Mouse (Mus musculus): ENCODE data around the gene Kcnj15. TPM values are rescaled to one million over a fixed set of nuclear protein-coding genes. Genes with fewer than 3 reads are reported as not detected.

The Kcnj15 gene
- 4.6 and 5.4 TPM in 2 replicates for polyA plus RNA-seq (2015; fragmentation: Nextera tagmentation; extraction: Ambion mirVana)

DNA sequence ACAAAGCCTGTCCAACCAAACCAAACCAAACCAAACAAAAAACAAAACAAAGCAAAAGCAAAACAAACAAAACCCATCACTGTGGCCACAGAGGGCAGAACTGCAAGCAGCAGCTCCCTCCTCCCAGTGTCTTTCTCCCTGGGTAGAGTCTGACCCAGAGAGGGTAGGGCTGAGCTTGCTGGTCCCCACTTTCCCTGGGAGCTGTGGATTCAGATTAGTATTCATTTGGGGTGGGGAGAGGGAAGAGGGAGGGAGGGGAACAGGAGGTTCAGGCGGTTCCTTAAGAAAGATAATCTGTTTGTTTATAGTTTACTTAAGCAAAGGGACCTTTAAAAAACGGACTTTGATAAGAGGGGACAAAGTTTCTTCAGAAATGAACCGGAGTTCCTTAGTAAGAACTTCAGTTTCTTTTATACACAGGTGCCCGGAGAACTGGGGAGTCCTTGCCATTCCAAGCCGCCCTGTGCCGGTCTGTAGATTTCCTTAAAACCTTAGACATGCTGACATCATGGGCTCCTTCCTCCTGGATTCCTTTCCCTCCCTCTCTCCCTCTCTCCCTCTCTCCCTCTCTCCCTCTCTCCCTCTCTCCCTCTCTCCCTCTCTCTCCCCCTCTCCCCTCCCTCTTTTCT lies at the start of gene Kcnj15:
Gene Kcnj15 (plus strand): TSS at position 293 of the 629 bp plus-strand sequence.
- Histone ChIP-seq H3K27ac (ENCODE audit: low read length) (no peak within 1 kb of the TSS), H3K9me3 (ENCODE audit: low read length) (no peaks in the 10 kb centered on the region), H3K4me2 (replicated peaks; ENCODE audit: low read depth, low read length) (no peak within 1 kb of the TSS), H3K27me3 (ENCODE audit: insufficient read depth, low read length) (no peaks in the 10 kb centered on the region), H3K36me3 (ENCODE audit: insufficient read depth, low read length) (no peaks in the 10 kb centered on the region), H3K4me3 (ENCODE audit: low read length) (no peak within 1 kb of the TSS), H3K4me1 (ENCODE audit: insufficient read depth, low read length) (peaks cover 12% of the 10 kb centered on the region), H3K9ac (replicated peaks; ENCODE audit: low read length) (no peak within 1 kb of the TSS)
- no peak for ATAC-seq (ENCODE audit: low FRiP score, low TSS enrichment)
- 40% methylated on average over 6 of the region's 6 CpGs for WGBS

DNA sequence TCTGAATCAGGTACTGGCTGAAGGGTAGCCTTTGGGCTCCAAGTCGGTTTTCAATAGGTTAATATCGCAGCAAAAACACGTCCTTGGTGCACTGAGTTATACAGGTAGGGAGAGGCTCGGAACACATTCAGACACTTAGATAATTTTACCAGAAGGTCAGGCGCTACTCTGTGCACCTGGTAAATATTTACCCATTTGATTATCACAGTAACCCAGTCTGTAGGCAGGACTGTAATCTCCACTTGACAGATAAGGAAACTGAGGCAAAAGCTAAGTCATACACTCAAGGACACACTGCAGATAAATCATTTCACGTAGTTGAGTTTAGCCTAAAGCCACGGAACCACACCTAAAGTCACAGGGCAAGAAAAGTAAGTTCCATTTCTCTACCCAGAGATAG lies 49.1 kb upstream of the Kcnj15 start:
- Histone ChIP-seq H3K4me2 (replicated peaks; ENCODE audit: low read depth, low read length) (no peak overlapping the region), H3K27ac (ENCODE audit: low read length) (no peak overlapping the region), H3K36me3 (ENCODE audit: insufficient read depth, low read length) (no peaks in the 10 kb centered on the region), H3K9me3 (ENCODE audit: low read length) (no peaks in the 10 kb centered on the region), H3K4me3 (ENCODE audit: low read length) (no peak overlapping the region), H3K4me1 (ENCODE audit: insufficient read depth, low read length) (no peaks in the 10 kb centered on the region), H3K9ac (replicated peaks; ENCODE audit: low read length) (no peak overlapping the region), H3K27me3 (ENCODE audit: insufficient read depth, low read length) (no peaks in the 10 kb centered on the region)
- 84% methylated on average over 7 of the region's 7 CpGs for WGBS
- no peak for ATAC-seq (ENCODE audit: low FRiP score, low TSS enrichment)

DNA sequence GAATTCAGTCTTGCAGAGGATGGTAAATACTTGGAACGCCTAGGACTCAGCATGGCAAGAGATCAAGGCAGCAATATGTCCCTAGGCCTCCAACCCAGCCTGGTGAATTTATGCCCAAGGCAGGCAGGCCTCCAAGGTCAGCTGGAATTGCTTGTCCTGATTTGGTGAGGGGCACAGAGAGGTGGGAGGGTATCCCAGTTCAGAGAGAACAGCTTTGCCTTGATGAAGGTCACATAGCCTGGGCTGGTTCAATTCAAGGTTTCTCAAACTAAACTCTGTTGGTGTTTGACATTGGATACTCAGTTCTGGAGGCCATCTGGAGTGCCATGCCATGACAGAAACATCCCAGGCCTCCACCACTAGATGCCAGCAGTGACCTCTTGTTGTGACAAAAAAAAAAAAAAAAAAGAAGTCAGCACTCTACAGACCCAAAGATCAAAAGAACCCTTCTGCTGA lies 48.3 kb upstream of the Kcnj15 start:
- H3K4me3 ChIP-seq (ENCODE audit: low read length) = no peak overlapping the region
- no peak overlapping the region for H3K27ac ChIP-seq (ENCODE audit: low read length)

DNA sequence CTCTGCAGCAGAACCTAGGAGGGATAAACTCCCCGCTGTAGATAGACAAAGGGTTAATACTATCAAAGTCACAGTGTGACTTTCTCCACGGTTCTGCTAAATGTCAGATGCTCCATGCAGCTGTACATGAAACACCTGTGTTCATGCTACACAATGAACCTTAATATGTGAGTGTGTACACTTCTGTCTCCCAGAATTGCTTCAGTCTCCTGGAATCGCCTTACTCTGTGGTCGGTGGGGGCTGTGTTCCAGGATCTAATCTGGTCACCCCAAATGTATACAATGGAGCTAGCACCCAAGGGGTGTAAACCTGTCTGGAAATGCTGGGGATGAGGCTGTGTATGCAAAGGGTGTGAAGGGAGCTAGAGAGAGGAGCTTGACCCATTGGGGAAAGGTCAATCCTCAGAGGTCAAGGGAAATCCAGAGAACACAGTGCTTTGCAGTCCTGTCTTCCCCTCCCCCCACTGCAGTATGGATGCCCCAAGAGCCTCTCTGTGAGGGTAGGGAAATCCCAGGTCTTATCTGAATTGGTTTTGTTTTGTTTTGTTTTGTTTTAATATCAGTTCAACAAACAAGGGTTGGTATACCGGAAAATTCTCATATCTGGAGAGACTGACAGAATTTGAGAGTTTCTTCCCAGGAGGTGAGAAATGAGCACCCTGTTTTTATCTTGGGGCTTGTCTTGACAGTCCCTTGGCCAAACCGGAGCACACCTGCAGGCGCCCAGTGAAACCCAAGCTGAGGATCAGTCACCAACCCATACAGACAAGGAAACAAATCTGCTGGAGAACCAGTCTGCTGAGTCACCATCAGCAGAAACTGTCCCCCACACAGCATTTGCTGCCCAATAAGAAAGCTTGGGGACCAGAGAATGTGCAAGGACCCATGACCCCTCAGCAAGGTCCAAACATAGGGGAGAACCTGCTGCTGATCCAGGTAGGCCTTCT lies 42.8 kb upstream of the Kcnj15 start:
- no peak overlapping the region for H3K27ac ChIP-seq (ENCODE audit: low read length)
- no peaks in the 10 kb centered on the region for H3K9me3 ChIP-seq (ENCODE audit: low read length)
- WGBS = 69% methylated on average over 7 of the region's 7 CpGs
- H3K36me3 ChIP-seq (ENCODE audit: insufficient read depth, low read length) = no peaks in the 10 kb centered on the region
- no peak overlapping the region for H3K4me3 ChIP-seq (ENCODE audit: low read length)
- H3K27me3 ChIP-seq (ENCODE audit: insufficient read depth, low read length) = no peaks in the 10 kb centered on the region
- no peak overlapping the region for H3K4me2 ChIP-seq (replicated peaks; ENCODE audit: low read depth, low read length)
- H3K4me1 ChIP-seq (ENCODE audit: insufficient read depth, low read length) = no peaks in the 10 kb centered on the region
- ATAC-seq (ENCODE audit: low FRiP score, low TSS enrichment) = no peak
- H3K9ac ChIP-seq (replicated peaks; ENCODE audit: low read length) = no peak overlapping the region

More for the DNA sequence above, 48.3 kb upstream of the Kcnj15 start:
- Histone ChIP-seq H3K4me1 (ENCODE audit: insufficient read depth, low read length) (no peaks in the 10 kb centered on the region), H3K27me3 (ENCODE audit: insufficient read depth, low read length) (no peaks in the 10 kb centered on the region), H3K9me3 (ENCODE audit: low read length) (no peaks in the 10 kb centered on the region), H3K36me3 (ENCODE audit: insufficient read depth, low read length) (no peaks in the 10 kb centered on the region), H3K4me2 (replicated peaks; ENCODE audit: low read depth, low read length) (no peak overlapping the region), H3K9ac (replicated peaks; ENCODE audit: low read length) (no peak overlapping the region)
- 8% methylated on average over 1 of the region's 1 CpGs for WGBS
- ATAC-seq (ENCODE audit: low FRiP score, low TSS enrichment) = no peak

DNA sequence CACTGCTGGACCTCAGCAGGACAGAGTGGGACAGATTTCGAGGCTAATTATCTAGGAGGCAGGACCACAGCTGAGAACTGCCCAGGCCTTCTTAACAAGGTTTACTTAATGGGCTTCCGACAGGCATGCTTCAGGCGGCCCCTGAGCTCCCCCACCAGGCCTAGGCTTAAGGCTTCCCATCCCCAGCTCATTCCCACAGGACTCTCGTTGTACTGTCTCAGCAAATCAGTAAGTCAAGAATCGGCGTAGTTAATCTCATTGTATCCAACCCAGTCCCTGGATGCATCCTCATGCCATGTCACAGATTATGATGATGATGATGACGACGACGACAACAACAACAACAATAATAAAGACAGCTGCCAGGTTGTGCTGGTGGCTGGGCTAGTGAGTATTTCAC lies 41.6 kb upstream of the Kcnj15 start:
- Histone ChIP-seq H3K4me3 (ENCODE audit: low read length) (no peak overlapping the region), H3K27me3 (ENCODE audit: insufficient read depth, low read length) (no peaks in the 10 kb centered on the region), H3K36me3 (ENCODE audit: insufficient read depth, low read length) (no peaks in the 10 kb centered on the region), H3K27ac (ENCODE audit: low read length) (no peak overlapping the region), H3K9ac (replicated peaks; ENCODE audit: low read length) (no peak overlapping the region), H3K9me3 (ENCODE audit: low read length) (no peaks in the 10 kb centered on the region), H3K4me2 (replicated peaks; ENCODE audit: low read depth, low read length) (no peak overlapping the region), H3K4me1 (ENCODE audit: insufficient read depth, low read length) (no peaks in the 10 kb centered on the region)
- WGBS = 82% methylated on average over 9 of the region's 9 CpGs
- ATAC-seq (ENCODE audit: low FRiP score, low TSS enrichment) = no peak

DNA sequence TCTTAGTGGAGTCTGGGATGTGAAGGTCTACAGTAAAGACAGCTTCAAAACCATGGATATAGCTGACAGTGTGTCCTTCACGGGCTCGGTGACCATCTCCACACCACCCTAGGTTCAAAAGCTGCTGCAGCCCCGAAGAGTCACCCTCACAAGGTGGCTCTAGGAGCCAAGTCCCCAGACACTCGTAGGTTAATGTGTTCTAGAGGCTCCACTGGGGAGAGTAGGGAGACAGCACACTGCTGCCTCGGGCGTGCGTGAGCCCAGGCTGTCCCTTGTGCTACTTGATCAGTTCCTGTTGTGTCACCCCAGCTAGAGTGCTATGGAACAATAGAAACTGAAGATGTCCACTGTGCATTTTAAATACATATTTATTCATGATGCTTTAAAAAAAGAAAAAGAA lies 41.0 kb upstream of the Kcnj15 start:
- Histone ChIP-seq H3K4me3 (ENCODE audit: low read length) (no peak overlapping the region), H3K27me3 (ENCODE audit: insufficient read depth, low read length) (no peaks in the 10 kb centered on the region), H3K27ac (ENCODE audit: low read length) (no peak overlapping the region), H3K4me2 (replicated peaks; ENCODE audit: low read depth, low read length) (no peak overlapping the region), H3K9me3 (ENCODE audit: low read length) (no peaks in the 10 kb centered on the region), H3K4me1 (ENCODE audit: insufficient read depth, low read length) (no peaks in the 10 kb centered on the region), H3K36me3 (ENCODE audit: insufficient read depth, low read length) (no peaks in the 10 kb centered on the region), H3K9ac (replicated peaks; ENCODE audit: low read length) (no peak overlapping the region)
- ATAC-seq (ENCODE audit: low FRiP score, low TSS enrichment) = no peak
- WGBS = 89% methylated on average over 7 of the region's 7 CpGs

DNA sequence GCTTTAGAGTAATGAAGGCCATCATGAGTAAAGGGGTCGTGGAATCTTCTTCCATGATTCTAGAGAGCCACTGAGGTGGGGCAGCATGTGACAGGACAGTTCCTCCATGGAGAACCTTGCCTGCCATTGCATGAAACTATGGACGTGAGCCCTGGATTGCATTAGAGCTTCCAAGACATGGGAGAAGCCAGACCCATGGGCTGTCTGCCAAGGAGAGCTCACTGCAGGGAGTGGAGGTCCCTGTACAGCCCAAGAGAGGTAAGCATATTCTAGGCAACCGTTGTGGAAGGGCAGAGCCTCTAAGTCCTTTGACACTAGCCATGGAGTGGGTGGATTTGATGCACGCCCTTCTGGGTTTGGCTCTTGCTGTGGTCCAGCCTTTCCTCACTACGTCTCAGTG lies 40.5 kb upstream of the Kcnj15 start:
- ATAC-seq (ENCODE audit: low FRiP score, low TSS enrichment) = no peak
- Histone ChIP-seq H3K9ac (replicated peaks; ENCODE audit: low read length) (no peak overlapping the region), H3K27me3 (ENCODE audit: insufficient read depth, low read length) (no peaks in the 10 kb centered on the region), H3K4me3 (ENCODE audit: low read length) (no peak overlapping the region), H3K4me2 (replicated peaks; ENCODE audit: low read depth, low read length) (no peak overlapping the region), H3K27ac (ENCODE audit: low read length) (no peak overlapping the region), H3K4me1 (ENCODE audit: insufficient read depth, low read length) (no peaks in the 10 kb centered on the region), H3K36me3 (ENCODE audit: insufficient read depth, low read length) (no peaks in the 10 kb centered on the region), H3K9me3 (ENCODE audit: low read length) (no peaks in the 10 kb centered on the region)
- WGBS = 84% methylated on average over 5 of the region's 5 CpGs

DNA sequence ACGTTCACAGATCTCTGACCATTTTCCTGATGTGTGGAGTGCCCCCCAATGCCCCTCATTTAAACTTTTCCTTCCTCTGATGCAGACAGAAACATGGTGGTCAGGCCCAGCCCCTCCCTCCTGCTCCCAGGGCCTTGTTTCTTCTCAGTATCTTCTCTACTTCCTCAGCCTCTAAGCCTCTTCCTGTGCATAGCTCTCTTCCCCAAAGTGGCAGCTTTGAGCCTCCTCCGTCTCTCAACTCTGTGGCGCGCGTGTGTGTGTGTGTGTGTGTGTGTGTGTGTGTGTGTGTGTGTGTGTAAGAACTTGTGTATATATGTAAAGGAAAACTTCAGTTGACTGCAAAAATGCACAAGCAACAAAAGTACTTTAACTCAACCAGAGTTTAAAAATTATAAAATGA lies 38.6 kb upstream of the Kcnj15 start:
- Histone ChIP-seq H3K4me2 (replicated peaks; ENCODE audit: low read depth, low read length) (no peak overlapping the region), H3K27me3 (ENCODE audit: insufficient read depth, low read length) (no peaks in the 10 kb centered on the region), H3K4me3 (ENCODE audit: low read length) (no peak overlapping the region), H3K9ac (replicated peaks; ENCODE audit: low read length) (no peak overlapping the region), H3K36me3 (ENCODE audit: insufficient read depth, low read length) (no peaks in the 10 kb centered on the region), H3K9me3 (ENCODE audit: low read length) (no peaks in the 10 kb centered on the region), H3K27ac (ENCODE audit: low read length) (no peak overlapping the region), H3K4me1 (ENCODE audit: insufficient read depth, low read length) (no peaks in the 10 kb centered on the region)
- ATAC-seq (ENCODE audit: low FRiP score, low TSS enrichment) = no peak
- WGBS = 75% methylated on average over 5 of the region's 5 CpGs

DNA sequence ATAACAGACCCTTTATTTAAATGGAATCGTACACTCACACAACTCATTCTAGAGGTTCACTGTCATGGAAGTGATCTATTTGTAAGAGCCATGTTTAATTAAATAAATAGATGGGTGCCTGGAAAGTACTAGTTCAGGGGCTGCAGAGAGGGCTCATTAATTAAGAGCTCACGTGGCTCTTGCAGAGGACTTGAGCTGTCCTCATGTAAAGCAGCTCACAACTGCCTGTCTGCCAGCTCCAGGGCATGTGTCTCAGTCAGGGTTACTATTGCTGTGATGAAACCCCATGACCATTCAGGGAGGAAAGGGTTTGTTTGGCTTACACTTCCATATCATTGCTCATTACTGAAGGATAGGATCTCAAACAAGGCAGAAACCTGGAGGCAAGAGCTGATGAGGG lies 37.9 kb upstream of the Kcnj15 start:
- Histone ChIP-seq H3K27me3 (ENCODE audit: insufficient read depth, low read length) (no peaks in the 10 kb centered on the region), H3K4me3 (ENCODE audit: low read length) (no peak overlapping the region), H3K36me3 (ENCODE audit: insufficient read depth, low read length) (no peaks in the 10 kb centered on the region), H3K9me3 (ENCODE audit: low read length) (no peaks in the 10 kb centered on the region), H3K9ac (replicated peaks; ENCODE audit: low read length) (no peak overlapping the region), H3K4me2 (replicated peaks; ENCODE audit: low read depth, low read length) (no peak overlapping the region), H3K4me1 (ENCODE audit: insufficient read depth, low read length) (no peaks in the 10 kb centered on the region), H3K27ac (ENCODE audit: low read length) (no peak overlapping the region)
- 51% methylated on average over 2 of the region's 2 CpGs for WGBS
- ATAC-seq (ENCODE audit: low FRiP score, low TSS enrichment) = no peak

DNA sequence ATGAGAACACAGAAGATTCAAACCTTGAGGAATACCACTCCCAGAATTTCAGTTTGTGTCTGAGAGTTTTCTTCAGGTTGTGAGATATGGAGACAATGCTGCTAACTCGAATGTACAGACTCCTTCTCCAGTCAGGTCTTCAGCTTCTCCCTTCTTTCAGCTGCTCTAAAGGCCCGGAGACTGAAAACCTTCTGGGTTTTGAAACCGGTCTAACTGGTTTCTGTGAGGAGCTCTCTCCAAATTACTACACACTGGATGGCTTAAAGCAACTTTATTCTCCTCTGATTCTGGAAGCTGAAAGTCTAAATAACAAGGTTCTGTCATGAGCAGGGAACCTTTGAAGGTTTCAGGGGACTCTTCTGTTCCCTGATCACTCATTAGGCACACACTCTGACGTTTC lies 36.3 kb upstream of the Kcnj15 start:
- 47% methylated on average over 4 of the region's 4 CpGs for WGBS
- H3K27ac ChIP-seq (ENCODE audit: low read length) = no peak overlapping the region

More for the DNA sequence above, 36.3 kb upstream of the Kcnj15 start:
- Histone ChIP-seq H3K4me1 (ENCODE audit: insufficient read depth, low read length) (no peaks in the 10 kb centered on the region), H3K9me3 (ENCODE audit: low read length) (no peaks in the 10 kb centered on the region), H3K36me3 (ENCODE audit: insufficient read depth, low read length) (no peaks in the 10 kb centered on the region), H3K9ac (replicated peaks; ENCODE audit: low read length) (no peak overlapping the region), H3K27me3 (ENCODE audit: insufficient read depth, low read length) (no peaks in the 10 kb centered on the region), H3K4me2 (replicated peaks; ENCODE audit: low read depth, low read length) (no peak overlapping the region), H3K4me3 (ENCODE audit: low read length) (no peak overlapping the region)
- no peak for ATAC-seq (ENCODE audit: low FRiP score, low TSS enrichment)
